Mouse (Mus musculus): Measurements from ENCODE around the gene Cmbl. TPM values are rescaled to one million over a fixed set of nuclear protein-coding genes. Genes with fewer than 3 reads are reported as not detected.

Gene Cmbl
- polyA plus RNA-seq, 1 experiment from 2014 or later: 1.7 TPM

- Histone ChIP-seq H3K36me3 (ENCODE audit: control insufficient read depth, insufficient read depth, low read length) (peaks cover 21% of the 10 kb centered on the region), H3K9me3 (ENCODE audit: control insufficient read depth, low read length) (no peaks in the 10 kb centered on the region), H3K9ac (replicated peaks; ENCODE audit: low read depth, low read length) (no peak overlapping the region), H3K4me1 (ENCODE audit: control insufficient read depth, insufficient read depth, low read length) (no peaks in the 10 kb centered on the region), H3K27ac (ENCODE audit: low read depth, low read length) (no peak overlapping the region), H3K27me3 (ENCODE audit: control insufficient read depth, insufficient read depth, low read length) (no peaks in the 10 kb centered on the region), H3K4me2 (ENCODE audit: low read depth, low read length) (no peak overlapping the region), H3K4me3 (ENCODE audit: low read depth, low read length) (no peak overlapping the region)
- peak; percentile 70 for ATAC-seq (ENCODE audit: low read depth)
- WGBS: 12% methylated on average over 4 of the region's 4 CpGs
These were observed 21.3 kb downstream of the Cmbl start for GRCm38 (mm10) chr15:31586519-31586918.

- Histone ChIP-seq H3K9ac (replicated peaks; ENCODE audit: low read depth, low read length) (no peak overlapping the region), H3K9me3 (ENCODE audit: control insufficient read depth, low read length) (no peaks in the 10 kb centered on the region), H3K36me3 (ENCODE audit: control insufficient read depth, insufficient read depth, low read length) (peaks cover 33% of the 10 kb centered on the region), H3K27me3 (ENCODE audit: control insufficient read depth, insufficient read depth, low read length) (no peaks in the 10 kb centered on the region), H3K4me1 (ENCODE audit: control insufficient read depth, insufficient read depth, low read length) (no peaks in the 10 kb centered on the region), H3K27ac (ENCODE audit: low read depth, low read length) (no peak overlapping the region), H3K4me2 (ENCODE audit: low read depth, low read length) (no peak overlapping the region), H3K4me3 (ENCODE audit: low read depth, low read length) (no peak overlapping the region)
- WGBS: 77% methylated on average over 2 of the region's 2 CpGs
- no peak for ATAC-seq (ENCODE audit: low read depth)
These were observed 22.6 kb downstream of the Cmbl start for GRCm38 (mm10) chr15:31587789-31588188.

- peak; percentile 31; the same call in 1 of the 2 replicates for ATAC-seq (ENCODE audit: low read depth)
These were observed 23.9 kb downstream of the Cmbl start for GRCm38 (mm10) chr15:31588989-31589640.

GRCm38 (mm10) chr15:31590176-31590575 lies 25.0 kb downstream of the Cmbl start:
- Histone ChIP-seq H3K36me3 (ENCODE audit: control insufficient read depth, insufficient read depth, low read length) (peaks cover 57% of the 10 kb centered on the region), H3K4me3 (ENCODE audit: low read depth, low read length) (no peak overlapping the region), H3K27me3 (ENCODE audit: control insufficient read depth, insufficient read depth, low read length) (no peaks in the 10 kb centered on the region), H3K27ac (ENCODE audit: low read depth, low read length) (no peak overlapping the region), H3K4me2 (ENCODE audit: low read depth, low read length) (no peak overlapping the region), H3K9ac (replicated peaks; ENCODE audit: low read depth, low read length) (no peak overlapping the region), H3K9me3 (ENCODE audit: control insufficient read depth, low read length) (no peaks in the 10 kb centered on the region), H3K4me1 (ENCODE audit: control insufficient read depth, insufficient read depth, low read length) (no peaks in the 10 kb centered on the region)
- 98% methylated on average over 5 of the region's 5 CpGs for WGBS
- no peak for ATAC-seq (ENCODE audit: low read depth)

More at GRCm38 (mm10) chr15:31588989-31589640, 23.9 kb downstream of the Cmbl start:
- H3K9ac ChIP-seq (replicated peaks; ENCODE audit: low read depth, low read length): no peak overlapping the region
- H3K27ac ChIP-seq (ENCODE audit: low read depth, low read length): no peak overlapping the region
- peaks cover 47% of the 10 kb centered on the region for H3K36me3 ChIP-seq (ENCODE audit: control insufficient read depth, insufficient read depth, low read length)
- H3K4me2 ChIP-seq (ENCODE audit: low read depth, low read length): no peak overlapping the region
- no peaks in the 10 kb centered on the region for H3K9me3 ChIP-seq (ENCODE audit: control insufficient read depth, low read length)
- H3K4me1 ChIP-seq (ENCODE audit: control insufficient read depth, insufficient read depth, low read length): no peaks in the 10 kb centered on the region
- no peak overlapping the region for H3K4me3 ChIP-seq (ENCODE audit: low read depth, low read length)
- no peaks in the 10 kb centered on the region for H3K27me3 ChIP-seq (ENCODE audit: control insufficient read depth, insufficient read depth, low read length)
- WGBS: 68% methylated on average over 8 of the region's 8 CpGs

GRCm38 (mm10) chr15:31592531-31592930 lies 27.3 kb downstream of the Cmbl start:
- no peak overlapping the region for H3K4me3 ChIP-seq (ENCODE audit: low read depth, low read length)
- WGBS: 89% methylated on average over 8 of the region's 8 CpGs
- H3K4me2 ChIP-seq (ENCODE audit: low read depth, low read length): no peak overlapping the region
- no peaks in the 10 kb centered on the region for H3K4me1 ChIP-seq (ENCODE audit: control insufficient read depth, insufficient read depth, low read length)
- ATAC-seq (ENCODE audit: low read depth): no peak
- no peak overlapping the region for H3K27ac ChIP-seq (ENCODE audit: low read depth, low read length)
- H3K9me3 ChIP-seq (ENCODE audit: control insufficient read depth, low read length): no peaks in the 10 kb centered on the region
- peaks cover 71% of the 10 kb centered on the region for H3K36me3 ChIP-seq (ENCODE audit: control insufficient read depth, insufficient read depth, low read length)
- no peaks in the 10 kb centered on the region for H3K27me3 ChIP-seq (ENCODE audit: control insufficient read depth, insufficient read depth, low read length)
- H3K9ac ChIP-seq (replicated peaks; ENCODE audit: low read depth, low read length): no peak overlapping the region

GRCm38 (mm10) chr15:31594260-31594659 lies 29.1 kb downstream of the Cmbl start:
- ATAC-seq (ENCODE audit: low read depth): no peak
- peaks cover 7% of the 10 kb centered on the region; the same call in 1 of the 2 replicates for H3K4me1 ChIP-seq (ENCODE audit: control insufficient read depth, insufficient read depth, low read length)
- H3K27ac ChIP-seq (ENCODE audit: low read depth, low read length): no peak overlapping the region
- no peak overlapping the region for H3K4me2 ChIP-seq (ENCODE audit: low read depth, low read length)
- H3K4me3 ChIP-seq (ENCODE audit: low read depth, low read length): no peak overlapping the region
- H3K9me3 ChIP-seq (ENCODE audit: control insufficient read depth, low read length): no peaks in the 10 kb centered on the region
- WGBS: 88% methylated on average over 14 of the region's 14 CpGs
- no peak overlapping the region for H3K9ac ChIP-seq (replicated peaks; ENCODE audit: low read depth, low read length)
- peaks cover 68% of the 10 kb centered on the region for H3K36me3 ChIP-seq (ENCODE audit: control insufficient read depth, insufficient read depth, low read length)
- no peaks in the 10 kb centered on the region for H3K27me3 ChIP-seq (ENCODE audit: control insufficient read depth, insufficient read depth, low read length)

GRCm38 (mm10) chr15:31595651-31596050 lies 30.5 kb downstream of the Cmbl start:
- H3K9me3 ChIP-seq (ENCODE audit: control insufficient read depth, low read length): no peaks in the 10 kb centered on the region
- no peak overlapping the region for H3K27ac ChIP-seq (ENCODE audit: low read depth, low read length)
- no peak for ATAC-seq (ENCODE audit: low read depth)
- H3K4me3 ChIP-seq (ENCODE audit: low read depth, low read length): no peak overlapping the region
- H3K36me3 ChIP-seq (ENCODE audit: control insufficient read depth, insufficient read depth, low read length): peaks cover 59% of the 10 kb centered on the region
- no peaks in the 10 kb centered on the region for H3K27me3 ChIP-seq (ENCODE audit: control insufficient read depth, insufficient read depth, low read length)
- H3K4me1 ChIP-seq (ENCODE audit: control insufficient read depth, insufficient read depth, low read length): peaks cover 19% of the 10 kb centered on the region
- 93% methylated on average over 7 of the region's 7 CpGs for WGBS
- H3K9ac ChIP-seq (replicated peaks; ENCODE audit: low read depth, low read length): no peak overlapping the region
- H3K4me2 ChIP-seq (ENCODE audit: low read depth, low read length): no peak overlapping the region

GRCm38 (mm10) chr15:31599834-31600233 lies 34.6 kb downstream of the Cmbl start:
- peak overlapping the region; percentile 88; the same call in 1 of the 2 replicates for H3K4me3 ChIP-seq (ENCODE audit: low read depth, low read length)
- no peaks in the 10 kb centered on the region for H3K27me3 ChIP-seq (ENCODE audit: control insufficient read depth, insufficient read depth, low read length)
- 79% methylated on average over 4 of the region's 4 CpGs for WGBS
- peaks cover 26% of the 10 kb centered on the region for H3K4me1 ChIP-seq (ENCODE audit: control insufficient read depth, insufficient read depth, low read length)
- H3K27ac ChIP-seq (ENCODE audit: low read depth, low read length): no peak overlapping the region
- H3K36me3 ChIP-seq (ENCODE audit: control insufficient read depth, insufficient read depth, low read length): peaks cover 17% of the 10 kb centered on the region
- H3K9ac ChIP-seq (replicated peaks; ENCODE audit: low read depth, low read length): no peak overlapping the region
- H3K4me2 ChIP-seq (ENCODE audit: low read depth, low read length): peak overlapping the region; percentile 93
- no peaks in the 10 kb centered on the region for H3K9me3 ChIP-seq (ENCODE audit: control insufficient read depth, low read length)
- no peak for ATAC-seq (ENCODE audit: low read depth)

- peak; percentile 76 for ATAC-seq (ENCODE audit: low read depth)
- WGBS: under 1% methylated on average over 33 of the region's 33 CpGs
- peak overlapping the region; percentile 94 for H3K27ac ChIP-seq (ENCODE audit: low read depth, low read length)
- peak overlapping the region; percentile 93 for H3K4me2 ChIP-seq (ENCODE audit: low read depth, low read length)
- H3K9ac ChIP-seq (replicated peaks; ENCODE audit: low read depth, low read length): peak overlapping the region; percentile 86
- H3K4me3 ChIP-seq (ENCODE audit: low read depth, low read length): peak overlapping the region; percentile 88
- no peaks in the 10 kb centered on the region for H3K9me3 ChIP-seq (ENCODE audit: control insufficient read depth, low read length)
- peaks cover 26% of the 10 kb centered on the region for H3K4me1 ChIP-seq (ENCODE audit: control insufficient read depth, insufficient read depth, low read length)
- 0 out of 2 replicates have a peak, but pooled peaks cover 4% of the 10 kb centered on the region for H3K36me3 ChIP-seq (ENCODE audit: control insufficient read depth, insufficient read depth, low read length)
- no peaks in the 10 kb centered on the region for H3K27me3 ChIP-seq (ENCODE audit: control insufficient read depth, insufficient read depth, low read length)
These were observed 36.1 kb downstream of the Cmbl start for GRCm38 (mm10) chr15:31601279-31601645.

Data from neural tube, embryonic 14.5 days (tissue).